Mouse (Mus musculus) neural tube, embryonic 14.5 days (tissue): Measurements from ENCODE around the gene Ninl. TPM values are rescaled to one million over a fixed set of nuclear protein-coding genes. Genes with fewer than 3 reads are reported as not detected.

ENCODE experiments used
- ATAC-seq: fragments of 200-750 bp; cut with Nextera tagmentation; 2 replicates; pipeline ENCODE4 v1.8.0; 2017; ENCODE audit warnings: low read depth, mild to moderate bottlenecking, moderate TSS enrichment, moderate library complexity
- H3K27ac ChIP-seq: fragments of 300-500 bp; sonication (generic); 2 replicates; pipeline ENCODE4 v1.5.1; 2014; ENCODE audit warnings: low read depth, mild to moderate bottlenecking, control low read depth, low read length, moderate library complexity, mixed read lengths
- H3K27me3 ChIP-seq: fragments of 300-500 bp; sonication (generic); 2 replicates; pipeline ENCODE4 v1.6.1; 2014; ENCODE audit warnings: low read length; ENCODE audit not compliant: control insufficient read depth, insufficient read depth
- H3K36me3 ChIP-seq: fragments of 300-500 bp; sonication (generic); 2 replicates; pipeline ENCODE4 v1.6.1; 2014; ENCODE audit warnings: low read length, mixed read lengths; ENCODE audit not compliant: control insufficient read depth, insufficient read depth
- H3K4me1 ChIP-seq: fragments of 300-500 bp; sonication (generic); 2 replicates; pipeline ENCODE4 v1.6.1; 2014; ENCODE audit warnings: low read length; ENCODE audit not compliant: control insufficient read depth, insufficient read depth
- H3K4me2 ChIP-seq: fragments of 300-500 bp; sonication (generic); 2 replicates; pipeline ENCODE4 v1.6.1; 2014; ENCODE audit warnings: mild to moderate bottlenecking, low read depth, low read length, control low read depth
- H3K4me3 ChIP-seq: fragments of 300-500 bp; sonication (generic); 2 replicates; pipeline ENCODE4 v1.5.1; 2014; ENCODE audit warnings: low read depth, low read length, control low read depth, mixed read lengths
- H3K9ac ChIP-seq: fragments of 300-500 bp; sonication (generic); replicated peaks from 2 replicates; pipeline ENCODE4 v1.6.1; 2014; ENCODE audit warnings: low read depth, mild to moderate bottlenecking, control low read depth, low read length, mixed read lengths
- H3K9me3 ChIP-seq: fragments of 300-500 bp; sonication (generic); 2 replicates; pipeline ENCODE4 v1.6.1; 2016; ENCODE audit warnings: low read length; ENCODE audit not compliant: control insufficient read depth
- WGBS: fragments of 180-500 bp; shearing (Covaris S2); extraction: QIAGEN DNeasy Blood & Tissue Kit; methylation state at CpG from one replicate; pipeline ENCODE4 v1.1.7; 2014; 5-methylcytosine and 5-hydroxymethylcytosine counted together
- polyA plus RNA-seq: library from polyadenylated mRNA; unstranded; fragments of >200 nt; fragmentation: Nextera tagmentation; extraction: Ambion mirVana; gene quantifications from 2 replicates; pipeline ENCODE4 v1.2.1, GENCODE M21; 2014

Gene Ninl
- polyA plus RNA-seq, 1 experiment from 2014 or later: 4.7 TPM

DNA sequence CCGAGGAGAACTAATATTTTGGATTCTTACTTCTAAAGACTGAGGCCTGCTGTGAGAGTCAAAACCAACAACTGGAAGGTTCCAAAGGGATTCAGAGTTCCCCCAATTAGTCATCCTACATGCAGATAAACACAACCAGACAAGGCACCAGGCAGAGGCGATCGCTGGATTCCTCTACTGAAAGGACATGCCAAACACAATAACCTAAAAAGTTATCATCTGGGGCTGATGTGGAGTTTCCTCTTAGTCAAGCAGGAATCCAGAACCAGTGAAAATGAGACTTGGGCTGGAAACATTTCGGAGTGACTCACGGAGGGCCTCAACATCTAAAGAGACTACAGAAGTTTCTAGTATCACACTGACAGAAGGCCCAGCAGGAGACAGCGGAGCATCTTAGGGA, 35.4 kb downstream of the Ninl start:
- no peak overlapping the region for H3K4me2 ChIP-seq
- no peaks in the 10 kb centered on the region for H3K9me3 ChIP-seq
- H3K27me3 ChIP-seq: no peaks in the 10 kb centered on the region
- H3K4me3 ChIP-seq: no peak overlapping the region
- H3K9ac ChIP-seq: no peak overlapping the region
- H3K36me3 ChIP-seq: no peaks in the 10 kb centered on the region
- no peak for ATAC-seq
- no peak overlapping the region for H3K27ac ChIP-seq
- H3K4me1 ChIP-seq: peaks cover 8% of the 10 kb centered on the region; the same call in 1 of the 2 replicates
- WGBS: 88% methylated on average over 6 of the region's 6 CpGs

DNA sequence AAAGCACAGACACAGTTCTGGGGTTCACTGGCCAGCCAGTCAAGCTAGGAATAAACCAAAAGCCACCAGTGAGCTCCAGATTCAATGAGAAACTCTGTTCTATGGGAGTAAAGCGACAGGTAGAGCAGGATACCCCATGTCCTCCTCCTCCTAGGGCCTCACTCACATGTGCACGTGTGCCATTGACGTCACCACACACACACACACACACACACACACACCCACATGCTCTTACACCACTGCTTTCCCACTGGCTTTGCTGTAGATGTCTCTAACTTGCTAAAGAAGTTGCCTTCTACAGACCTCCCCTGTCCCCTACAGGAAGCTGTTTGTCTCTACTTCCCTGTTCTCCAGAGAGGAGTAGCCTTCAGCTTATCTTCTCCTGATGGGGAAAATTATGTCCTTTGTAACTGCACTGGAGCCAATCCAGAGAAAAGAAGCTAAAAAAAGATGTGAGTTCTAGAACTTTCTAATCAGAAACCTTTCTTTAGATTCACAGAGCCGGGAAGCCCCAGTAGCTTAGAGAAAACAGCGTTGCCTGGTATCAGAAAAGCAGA, 37.5 kb downstream of the Ninl start:
- H3K4me2 ChIP-seq: no peak overlapping the region
- no peak overlapping the region for H3K9ac ChIP-seq
- WGBS: 88% methylated on average over 5 of the region's 5 CpGs
- H3K27ac ChIP-seq: no peak overlapping the region
- no peaks in the 10 kb centered on the region for H3K9me3 ChIP-seq
- peaks cover 4% of the 10 kb centered on the region; the same call in 1 of the 2 replicates for H3K4me1 ChIP-seq
- no peak overlapping the region for H3K4me3 ChIP-seq
- ATAC-seq: no peak
- H3K27me3 ChIP-seq: no peaks in the 10 kb centered on the region
- no peaks in the 10 kb centered on the region for H3K36me3 ChIP-seq

DNA sequence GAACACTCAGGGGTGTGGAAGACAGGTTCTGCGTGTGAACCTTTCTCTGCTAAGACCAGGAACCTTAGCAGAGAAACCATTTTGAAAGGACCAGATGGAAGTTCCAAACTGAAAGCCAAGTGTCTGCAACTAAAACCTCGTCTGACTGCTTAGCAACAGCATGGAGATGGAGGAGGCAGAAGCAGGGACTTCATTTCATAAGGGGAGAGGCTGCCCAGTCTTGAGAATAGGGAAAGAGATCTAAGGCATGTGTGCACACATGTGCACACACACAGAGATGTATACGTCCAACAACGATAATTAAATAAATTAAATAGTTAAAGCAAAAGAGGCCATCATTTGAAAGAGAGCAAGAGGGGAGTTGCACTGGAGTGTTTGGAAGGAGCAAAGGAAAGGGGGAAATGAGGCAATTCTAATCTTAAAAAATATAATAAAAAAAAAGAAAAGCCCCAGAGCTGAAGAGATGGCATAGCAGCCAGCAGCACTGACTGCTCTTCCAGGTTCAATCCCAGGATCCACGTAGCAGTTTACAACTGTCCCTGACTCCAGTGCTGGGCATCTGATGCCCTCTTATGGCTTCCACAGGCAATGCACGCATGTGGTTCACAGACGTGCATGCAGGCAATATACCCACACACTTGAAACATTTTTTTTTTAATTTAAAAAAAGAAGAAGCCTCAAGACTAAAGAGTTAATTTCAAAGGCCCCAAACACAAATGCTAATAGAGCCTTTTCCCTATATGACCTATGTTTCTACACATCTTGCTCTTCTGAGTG, 38.6 kb downstream of the Ninl start:
- Histone ChIP-seq H3K9me3 (no peaks in the 10 kb centered on the region), H3K4me3 (no peak overlapping the region), H3K9ac (no peak overlapping the region), H3K27ac (no peak overlapping the region), H3K4me1 (peaks cover 4% of the 10 kb centered on the region; the same call in 1 of the 2 replicates), H3K27me3 (no peaks in the 10 kb centered on the region), H3K36me3 (no peaks in the 10 kb centered on the region), H3K4me2 (no peak overlapping the region)
- WGBS: 41% methylated on average over 7 of the region's 7 CpGs
- peak; percentile 89; the same call in 1 of the 2 replicates for ATAC-seq

DNA sequence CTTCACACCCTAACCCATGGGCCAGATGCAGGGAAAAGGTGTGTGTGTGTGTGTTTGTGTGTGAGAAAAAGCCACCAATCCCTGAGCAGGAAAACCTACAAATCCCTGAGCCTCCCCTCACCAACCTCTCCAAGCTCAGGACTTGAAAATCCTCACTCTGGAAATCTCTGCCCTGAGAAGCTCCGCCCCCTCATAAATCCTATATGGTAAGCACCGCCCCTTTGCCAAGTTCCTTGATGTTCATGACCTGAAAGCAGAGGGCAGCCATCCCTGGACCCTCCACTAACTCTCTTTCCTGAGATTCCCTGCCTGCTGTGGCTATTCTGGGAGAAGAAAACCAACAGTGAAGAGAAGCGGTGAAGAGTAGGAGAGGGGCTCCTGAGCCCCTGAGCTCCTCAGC, 40.2 kb downstream of the Ninl start:
- Histone ChIP-seq H3K36me3 (no peaks in the 10 kb centered on the region), H3K4me2 (no peak overlapping the region), H3K4me1 (peaks cover 4% of the 10 kb centered on the region; the same call in 1 of the 2 replicates), H3K9me3 (no peaks in the 10 kb centered on the region), H3K27me3 (no peaks in the 10 kb centered on the region), H3K27ac (no peak overlapping the region), H3K4me3 (no peak overlapping the region), H3K9ac (no peak overlapping the region)
- no peak for ATAC-seq
- WGBS: 31% methylated on average over 3 of the region's 3 CpGs

DNA sequence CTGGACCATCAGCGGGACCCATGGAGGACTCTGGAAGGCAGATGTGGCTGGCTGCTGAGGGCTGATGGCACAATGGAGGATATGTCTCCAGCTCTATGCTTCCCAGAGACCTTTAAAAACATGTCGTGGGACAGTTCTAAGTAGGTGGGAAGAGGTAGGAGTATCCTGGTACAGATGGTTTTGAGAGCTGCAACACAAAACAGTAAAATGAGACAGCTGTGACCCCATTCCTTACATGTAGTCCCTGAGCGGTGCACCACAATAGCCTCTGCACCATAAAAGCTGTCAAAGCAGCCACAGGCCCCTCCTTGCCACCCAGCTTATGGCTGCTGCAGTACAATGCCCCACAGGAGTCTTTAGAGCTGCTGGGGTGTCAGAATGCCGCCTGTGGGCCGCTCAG, 41.6 kb downstream of the Ninl start:
- Histone ChIP-seq H3K36me3 (no peaks in the 10 kb centered on the region), H3K9ac (no peak overlapping the region), H3K27me3 (no peaks in the 10 kb centered on the region), H3K9me3 (no peaks in the 10 kb centered on the region), H3K4me1 (peaks cover 4% of the 10 kb centered on the region; the same call in 1 of the 2 replicates), H3K4me3 (no peak overlapping the region), H3K27ac (no peak overlapping the region), H3K4me2 (no peak overlapping the region)
- WGBS: 10% methylated on average over 5 of the region's 5 CpGs
- no peak for ATAC-seq

DNA sequence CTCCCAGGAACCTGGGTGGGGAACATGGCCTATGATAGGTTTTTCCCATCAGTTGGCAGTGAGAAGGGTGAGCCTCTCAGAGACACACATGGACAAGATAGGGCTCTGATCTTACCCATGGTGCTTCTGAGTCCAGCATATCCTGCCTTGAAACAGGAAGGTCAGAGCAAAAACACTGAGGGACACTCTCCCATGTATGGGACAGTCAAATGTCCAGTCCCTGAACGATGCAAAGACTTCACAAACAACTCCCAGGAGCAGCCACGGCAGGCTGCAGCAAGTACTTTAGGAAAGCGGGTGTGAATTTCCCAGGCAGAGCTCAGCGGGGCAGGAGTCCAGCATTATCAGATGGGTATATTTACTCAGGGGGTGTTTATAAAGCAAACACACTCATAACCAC, 43.9 kb downstream of the Ninl start:
- H3K4me2 ChIP-seq: no peak overlapping the region
- H3K4me1 ChIP-seq: peaks cover 4% of the 10 kb centered on the region; the same call in 1 of the 2 replicates
- ATAC-seq: no peak
- H3K4me3 ChIP-seq: no peak overlapping the region
- H3K27me3 ChIP-seq: no peaks in the 10 kb centered on the region
- H3K27ac ChIP-seq: no peak overlapping the region
- WGBS: 85% methylated on average over 4 of the region's 4 CpGs
- H3K36me3 ChIP-seq: no peaks in the 10 kb centered on the region
- no peak overlapping the region for H3K9ac ChIP-seq
- H3K9me3 ChIP-seq: no peaks in the 10 kb centered on the region

DNA sequence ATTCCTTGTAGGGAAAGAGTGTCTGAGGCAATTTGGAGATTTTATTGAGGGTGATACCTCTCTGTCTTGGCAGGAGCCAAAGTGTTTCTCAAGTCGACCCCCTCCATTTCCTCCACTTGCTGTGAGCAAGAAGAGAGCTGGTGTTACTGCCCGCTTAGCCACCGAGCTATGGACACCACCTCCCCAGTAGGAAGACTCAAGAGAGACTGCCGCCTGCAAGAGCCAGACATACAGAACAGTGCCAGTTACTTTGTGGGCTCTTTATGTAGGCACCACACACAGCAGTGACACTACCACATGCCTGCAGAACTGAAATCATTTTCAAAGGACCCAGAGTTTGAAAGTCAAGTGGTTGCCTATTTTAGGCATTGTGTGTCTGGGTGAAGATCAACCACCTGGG, 48.1 kb downstream of the Ninl start:
- Histone ChIP-seq H3K27me3 (no peaks in the 10 kb centered on the region), H3K9ac (no peak overlapping the region), H3K9me3 (no peaks in the 10 kb centered on the region), H3K4me2 (no peak overlapping the region), H3K4me3 (no peak overlapping the region), H3K27ac (no peak overlapping the region), H3K36me3 (no peaks in the 10 kb centered on the region), H3K4me1 (no peaks in the 10 kb centered on the region)
- ATAC-seq: no peak
- WGBS: 91% methylated on average over 4 of the region's 4 CpGs

DNA sequence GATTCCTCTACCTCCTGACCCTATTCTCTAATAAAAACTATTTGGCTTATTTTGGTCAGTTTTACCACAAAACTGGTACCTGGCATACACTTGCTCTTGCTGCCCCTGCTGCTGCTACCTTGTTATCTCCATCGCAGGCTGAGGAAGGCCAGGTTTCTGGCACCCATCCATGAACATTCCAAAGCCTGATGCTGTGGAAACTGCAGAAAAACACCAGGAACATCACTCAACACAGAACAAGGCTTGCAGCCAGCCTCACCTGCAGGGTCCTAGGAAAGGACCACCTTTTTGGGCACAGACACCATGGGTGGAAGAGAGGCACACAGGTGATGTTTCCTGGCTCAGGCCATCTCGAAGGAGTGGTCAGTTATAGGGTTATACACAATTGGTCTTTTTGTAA, 48.7 kb downstream of the Ninl start:
- no peak overlapping the region for H3K27ac ChIP-seq
- no peak overlapping the region for H3K9ac ChIP-seq
- no peaks in the 10 kb centered on the region for H3K36me3 ChIP-seq
- no peak overlapping the region for H3K4me3 ChIP-seq
- no peak for ATAC-seq
- no peaks in the 10 kb centered on the region for H3K4me1 ChIP-seq
- no peaks in the 10 kb centered on the region for H3K27me3 ChIP-seq
- H3K9me3 ChIP-seq: no peaks in the 10 kb centered on the region
- 88% methylated on average over 2 of the region's 2 CpGs for WGBS
- no peak overlapping the region for H3K4me2 ChIP-seq

DNA sequence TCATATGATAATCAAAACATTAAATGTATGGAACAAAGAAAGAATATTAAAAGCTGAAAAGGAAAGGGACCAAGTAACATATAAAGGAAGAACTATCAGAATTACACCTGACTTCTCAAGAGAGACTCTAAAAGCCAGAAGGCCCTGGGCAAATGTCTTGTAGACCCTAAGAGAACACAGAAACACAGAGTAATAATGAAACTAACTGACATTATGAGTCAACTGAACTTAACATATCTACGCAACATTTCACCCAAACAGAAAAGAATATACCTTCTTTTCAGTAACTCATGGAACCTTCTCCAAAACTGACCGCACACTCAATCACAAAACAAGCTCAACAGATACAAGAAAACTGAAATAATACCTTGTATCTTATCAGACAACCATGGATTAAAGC, 53.8 kb downstream of the Ninl start:
- Histone ChIP-seq H3K4me2 (no peak overlapping the region), H3K4me1 (no peaks in the 10 kb centered on the region), H3K36me3 (no peaks in the 10 kb centered on the region), H3K9me3 (no peaks in the 10 kb centered on the region), H3K27me3 (no peaks in the 10 kb centered on the region), H3K27ac (no peak overlapping the region), H3K9ac (no peak overlapping the region), H3K4me3 (no peak overlapping the region)
- ATAC-seq: no peak
- WGBS: 97% methylated on average over 2 of the region's 2 CpGs
